Mouse (Mus musculus) forebrain, embryonic 12.5 days (tissue): ENCODE measurements around the gene Lyrm9. TPM values are rescaled to one million over a fixed set of nuclear protein-coding genes. Genes with fewer than 3 reads are reported as not detected.
"Not testable (repeated sequence)": the region's sequence is repeated elsewhere in the genome, so short reads cannot be mapped to it uniquely, and the experiment has no call there.

ENCODE experiments used
- ATAC-seq: fragments of 200-750 bp; cut with Nextera tagmentation; 2 replicates; pipeline ENCODE4 v1.8.0; 2017; ENCODE audit warnings: moderate TSS enrichment; ENCODE audit not compliant: low FRiP score
- H3K27ac ChIP-seq: fragments of 300-500 bp; sonication (generic); 2 replicates; pipeline ENCODE4 v1.5.1; 2016; ENCODE audit warnings: mild to moderate bottlenecking
- H3K27me3 ChIP-seq: fragments of 300-500 bp; sonication (generic); 2 replicates; pipeline ENCODE4 v1.6.1; 2016; ENCODE audit warnings: mild to moderate bottlenecking
- H3K36me3 ChIP-seq: fragments of 300-500 bp; sonication (generic); replicated peaks from 2 replicates; pipeline ENCODE4 v1.6.1; 2016; ENCODE audit warnings: mild to moderate bottlenecking
- H3K4me1 ChIP-seq: fragments of 300-500 bp; sonication (generic); 2 replicates; pipeline ENCODE4 v1.6.1; 2016
- H3K4me2 ChIP-seq: fragments of 300-500 bp; sonication (generic); 2 replicates; pipeline ENCODE4 v1.6.1; 2016; ENCODE audit warnings: mild to moderate bottlenecking, moderate library complexity
- H3K4me3 ChIP-seq: fragments of 300-500 bp; sonication (generic); replicated peaks from 2 replicates; pipeline ENCODE4 v1.5.1; 2016; ENCODE audit warnings: mild to moderate bottlenecking
- H3K9ac ChIP-seq: fragments of 300-500 bp; sonication (generic); 2 replicates; pipeline ENCODE4 v1.6.1; 2016; ENCODE audit warnings: mild to moderate bottlenecking
- H3K9me3 ChIP-seq: fragments of 300-500 bp; sonication (generic); 2 replicates; pipeline ENCODE4 v1.6.1; 2016
- WGBS: fragments of 180-500 bp; shearing (Covaris S2); methylation state at CpG from one replicate; pipeline ENCODE4 v1.1.7; 2016; 5-methylcytosine and 5-hydroxymethylcytosine counted together
- polyA plus RNA-seq: library from polyadenylated mRNA; unstranded; fragments of >200 nt; fragmentation: Nextera tagmentation; extraction: Ambion mirVana; gene quantifications from 2 replicates; pipeline ENCODE4 v1.2.1, GENCODE M21; 2016

The Lyrm9 gene
- polyA plus RNA-seq, 1 experiment from 2014 or later = 24.8 TPM

DNA sequence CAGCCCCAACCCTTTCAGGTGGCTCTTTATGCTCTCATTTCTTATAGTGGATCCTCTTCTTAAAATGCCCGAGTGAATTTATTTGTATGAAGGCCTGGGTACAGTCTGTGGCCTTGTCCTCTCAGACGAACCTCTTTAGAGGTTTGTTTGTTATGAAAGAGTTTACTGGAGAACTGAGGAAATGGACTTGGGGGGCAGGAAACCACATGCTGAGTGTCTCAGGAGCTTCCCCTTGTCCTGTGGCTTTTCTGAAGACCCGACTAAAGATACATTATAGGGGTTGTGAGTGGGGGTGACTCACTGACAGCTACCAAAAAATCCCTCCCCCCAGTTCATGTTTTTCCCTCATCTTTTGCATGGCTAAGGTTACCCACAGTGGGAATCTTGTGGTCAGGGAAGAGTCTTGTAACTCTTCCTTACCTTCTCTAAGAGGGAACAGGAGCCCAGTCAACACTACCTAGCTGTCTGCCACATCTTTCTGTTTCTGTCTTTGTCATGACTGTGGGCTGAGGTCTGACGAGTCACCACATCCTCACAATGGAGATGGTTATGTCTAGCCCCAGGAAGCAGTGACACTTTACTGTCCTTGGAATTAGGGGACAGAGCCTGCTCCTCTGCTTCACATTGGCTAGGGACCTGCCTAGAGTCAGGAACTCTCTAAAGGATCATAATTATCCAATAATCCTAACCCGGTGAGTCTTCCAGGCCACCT, 38.3 kb downstream of the Lyrm9 start:
- Histone ChIP-seq H3K27ac (no peak overlapping the region), H3K4me3 (no peak overlapping the region), H3K36me3 (no peaks in the 10 kb centered on the region), H3K27me3 (no peaks in the 10 kb centered on the region), H3K4me2 (no peak overlapping the region), H3K4me1 (peaks cover 8% of the 10 kb centered on the region; the same call in 1 of the 2 replicates), H3K9ac (no peak overlapping the region), H3K9me3 (no peaks in the 10 kb centered on the region)
- WGBS = 82% methylated on average over 5 of the region's 5 CpGs
- ATAC-seq = no peak

- Histone ChIP-seq H3K27me3 (no peaks in the 10 kb centered on the region), H3K9ac (no peak overlapping the region), H3K4me2 (no peak overlapping the region), H3K9me3 (no peaks in the 10 kb centered on the region), H3K4me1 (peaks cover 3% of the 10 kb centered on the region; the same call in 1 of the 2 replicates), H3K4me3 (no peak overlapping the region), H3K27ac (no peak overlapping the region), H3K36me3 (no peaks in the 10 kb centered on the region)
- WGBS = 88% methylated on average over 2 of the region's 2 CpGs
- no peak for ATAC-seq
These were observed 38.9 kb downstream of the Lyrm9 start for GRCm38 (mm10) chr11:78865314-78865713.

DNA sequence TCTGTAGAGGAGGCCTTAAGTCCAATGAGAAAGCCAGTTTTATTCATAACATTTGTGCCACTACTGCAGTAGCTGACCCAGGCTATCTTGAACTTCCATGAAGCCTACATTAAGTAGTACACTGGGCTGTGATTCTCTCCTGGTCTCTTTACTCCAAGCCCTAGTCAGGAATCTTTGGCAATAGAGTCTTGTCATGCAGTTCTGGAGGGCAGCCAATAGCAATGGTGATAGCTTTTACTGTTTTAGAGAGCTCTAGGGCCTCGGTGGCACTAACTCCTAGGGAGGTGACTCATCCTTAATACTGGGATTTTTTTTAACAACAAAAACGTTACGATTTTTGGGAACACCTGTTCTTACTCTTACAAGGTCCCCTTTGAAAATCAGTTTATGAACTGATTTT, 40.1 kb downstream of the Lyrm9 start:
- no peak for ATAC-seq
- H3K9me3 ChIP-seq = no peaks in the 10 kb centered on the region
- no peaks in the 10 kb centered on the region for H3K36me3 ChIP-seq
- WGBS = 90% methylated on average over 3 of the region's 3 CpGs
- no peak overlapping the region for H3K4me3 ChIP-seq
- H3K9ac ChIP-seq = no peak overlapping the region
- no peak overlapping the region for H3K27ac ChIP-seq
- H3K4me1 ChIP-seq = no peaks in the 10 kb centered on the region
- no peaks in the 10 kb centered on the region for H3K27me3 ChIP-seq
- H3K4me2 ChIP-seq = no peak overlapping the region

DNA sequence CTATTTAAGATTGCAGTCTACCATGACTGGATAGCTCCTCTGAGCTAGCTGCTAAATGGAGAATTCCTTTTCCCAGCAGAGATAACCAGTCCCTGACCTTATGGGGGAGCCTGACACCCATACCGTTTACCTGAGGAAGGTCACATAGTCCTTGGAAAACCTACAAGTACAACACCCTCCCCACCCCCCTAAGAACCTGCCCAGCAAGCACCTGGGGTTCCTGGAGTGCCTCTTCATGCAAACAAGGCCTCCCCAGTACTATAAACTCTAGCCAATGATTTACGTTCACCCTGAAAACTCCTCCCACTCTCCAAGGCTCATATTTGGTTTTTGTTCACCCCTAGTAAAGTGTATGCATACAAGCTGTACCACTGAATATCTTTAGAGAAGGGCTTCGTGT, 41.3 kb downstream of the Lyrm9 start:
- Histone ChIP-seq H3K27ac (no peak overlapping the region), H3K36me3 (no peaks in the 10 kb centered on the region), H3K4me1 (no peaks in the 10 kb centered on the region), H3K27me3 (no peaks in the 10 kb centered on the region), H3K9me3 (no peaks in the 10 kb centered on the region), H3K9ac (no peak overlapping the region), H3K4me2 (no peak overlapping the region), H3K4me3 (no peak overlapping the region)
- ATAC-seq = no peak
- 80% methylated on average over 3 of the region's 3 CpGs for WGBS

DNA sequence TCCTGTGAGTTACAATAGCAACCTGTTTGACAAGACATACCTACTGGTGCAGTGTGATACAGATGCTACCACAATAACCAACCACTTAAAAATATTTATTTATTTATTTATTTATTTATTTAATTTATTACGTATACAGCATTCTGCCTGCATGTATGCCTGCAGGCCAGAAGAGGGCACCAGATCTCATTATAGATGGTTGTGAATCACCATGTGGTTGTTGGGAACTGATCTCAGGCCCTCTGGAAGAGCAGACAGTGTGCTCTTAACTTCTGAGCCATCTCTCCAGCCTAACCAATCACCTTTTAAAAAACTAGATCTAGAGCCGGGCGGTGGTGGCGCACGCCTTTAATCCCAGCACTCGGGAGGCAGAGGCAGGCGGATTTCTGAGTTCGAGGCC, 42.8 kb downstream of the Lyrm9 start:
- H3K27ac ChIP-seq, H3K9me3 ChIP-seq, H3K27me3 ChIP-seq, H3K4me1 ChIP-seq, ATAC-seq, H3K4me2 ChIP-seq, H3K4me3 ChIP-seq, H3K9ac ChIP-seq, H3K36me3 ChIP-seq: not testable (repeated sequence)
- 97% methylated on average over 8 of the region's 8 CpGs for WGBS

DNA sequence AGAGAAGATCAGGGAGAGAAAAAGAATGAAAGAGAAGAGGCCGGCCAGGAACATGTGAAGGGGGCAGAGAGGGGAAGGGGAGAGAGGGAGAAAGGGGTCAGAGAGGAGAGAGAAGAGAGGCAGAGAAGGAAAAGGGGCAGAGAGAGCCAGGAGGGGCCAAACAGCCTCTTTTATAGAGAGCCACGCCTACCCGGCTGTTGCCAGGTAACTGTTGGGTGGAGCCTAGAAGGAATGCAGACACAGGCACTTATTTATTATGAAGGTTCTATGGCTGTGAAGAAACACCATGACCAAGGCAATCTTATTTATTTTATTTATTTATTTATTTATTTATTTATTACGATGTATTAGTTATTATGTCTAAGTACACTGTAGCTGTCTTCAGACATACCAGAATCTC, 44.5 kb downstream of the Lyrm9 start:
- Histone ChIP-seq H3K4me3 (no peak overlapping the region), H3K9me3 (no peaks in the 10 kb centered on the region), H3K36me3 (no peaks in the 10 kb centered on the region), H3K4me2 (no peak overlapping the region), H3K4me1 (no peaks in the 10 kb centered on the region), H3K27me3 (no peaks in the 10 kb centered on the region), H3K9ac (no peak overlapping the region), H3K27ac (no peak overlapping the region)
- ATAC-seq = no peak
- WGBS = 88% methylated on average over 4 of the region's 4 CpGs

DNA sequence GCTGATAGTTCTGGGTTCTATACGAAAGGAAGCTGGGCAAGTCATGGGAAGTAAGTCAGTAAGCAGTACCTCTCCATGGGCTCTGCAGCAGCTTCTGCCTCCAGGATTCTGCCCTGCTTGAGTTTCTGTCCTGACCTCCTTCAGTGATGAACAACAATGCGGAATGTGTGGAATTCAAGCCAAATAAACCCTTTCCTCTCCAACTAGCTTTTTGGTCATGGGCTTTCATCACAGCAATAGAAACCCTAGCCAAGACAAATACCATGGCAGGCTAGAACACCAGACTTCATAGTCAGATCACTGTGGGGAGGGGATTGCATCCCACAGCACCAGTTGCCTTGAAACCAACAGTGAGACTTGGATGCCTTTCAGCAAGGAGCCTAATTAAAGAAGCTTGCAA, 46.4 kb downstream of the Lyrm9 start:
- Histone ChIP-seq H3K4me1 (no peaks in the 10 kb centered on the region), H3K4me3 (no peak overlapping the region), H3K9ac (no peak overlapping the region), H3K36me3 (no peaks in the 10 kb centered on the region), H3K4me2 (no peak overlapping the region), H3K9me3 (no peaks in the 10 kb centered on the region), H3K27ac (no peak overlapping the region), H3K27me3 (no peaks in the 10 kb centered on the region)
- ATAC-seq = no peak
- WGBS = 53% methylated on average over 2 of the region's 2 CpGs

DNA sequence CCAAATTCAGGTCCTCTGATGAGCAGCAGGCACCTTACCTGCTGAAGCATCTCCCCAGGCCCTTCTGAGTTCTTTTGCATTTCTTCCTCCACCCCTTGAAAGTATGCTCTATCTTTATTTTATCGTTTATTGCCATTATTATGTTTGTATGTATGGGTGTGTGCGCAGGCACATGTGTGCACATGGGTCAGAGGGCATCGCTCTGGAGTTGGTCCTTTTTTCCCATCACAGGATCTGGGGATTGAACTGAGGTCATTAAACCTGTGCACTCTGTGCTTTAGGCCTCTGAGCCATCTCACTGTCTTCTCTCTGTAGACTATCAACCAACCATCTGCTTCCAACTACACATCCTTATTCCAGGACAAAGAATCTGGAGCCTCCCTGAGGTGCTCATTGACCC, 53.3 kb downstream of the Lyrm9 start:
- Histone ChIP-seq H3K9me3 (no peaks in the 10 kb centered on the region), H3K9ac (no peak overlapping the region), H3K27me3 (no peaks in the 10 kb centered on the region), H3K4me2 (no peak overlapping the region), H3K27ac (no peak overlapping the region), H3K36me3 (no peaks in the 10 kb centered on the region), H3K4me3 (no peak overlapping the region), H3K4me1 (no peaks in the 10 kb centered on the region)
- ATAC-seq = no peak
- WGBS = 89% methylated on average over 3 of the region's 3 CpGs

GRCm38 (mm10) chr11:78886693-78887092, 60.3 kb downstream of the Lyrm9 start:
- no peak; the same call in 1 of the 2 replicates for ATAC-seq
- Histone ChIP-seq H3K4me3 (no peak overlapping the region), H3K27me3 (no peaks in the 10 kb centered on the region), H3K36me3 (no peaks in the 10 kb centered on the region), H3K9ac (no peak overlapping the region), H3K27ac (peak overlapping the region; percentile 88), H3K4me2 (peak overlapping the region; percentile 10), H3K9me3 (no peaks in the 10 kb centered on the region), H3K4me1 (peaks cover 19% of the 10 kb centered on the region)
- WGBS = 15% methylated on average over 1 of the region's 1 CpGs

GRCm38 (mm10) chr11:78887102-78887971, 61.0 kb downstream of the Lyrm9 start:
- 23% methylated on average over 9 of the region's 9 CpGs for WGBS
- peak; percentile 68 for ATAC-seq
- Histone ChIP-seq H3K9me3 (no peaks in the 10 kb centered on the region), H3K27ac (peak overlapping the region; percentile 88), H3K4me1 (peaks cover 19% of the 10 kb centered on the region), H3K36me3 (no peaks in the 10 kb centered on the region), H3K27me3 (no peaks in the 10 kb centered on the region), H3K4me3 (no peak overlapping the region), H3K9ac (no peak overlapping the region), H3K4me2 (peak overlapping the region; percentile 10)

- 91% methylated on average over 4 of the region's 4 CpGs for WGBS
- no peak overlapping the region for H3K4me3 ChIP-seq
- H3K4me2 ChIP-seq = no peak overlapping the region
- H3K4me1 ChIP-seq = peaks cover 19% of the 10 kb centered on the region
- H3K27ac ChIP-seq = no peak overlapping the region
- no peaks in the 10 kb centered on the region for H3K9me3 ChIP-seq
- H3K27me3 ChIP-seq = no peaks in the 10 kb centered on the region
- no peak for ATAC-seq
- H3K36me3 ChIP-seq = no peaks in the 10 kb centered on the region
- H3K9ac ChIP-seq = no peak overlapping the region
These were observed 62.8 kb downstream of the Lyrm9 start for GRCm38 (mm10) chr11:78889156-78889555.
